Mouse (Mus musculus): ENCODE data around the gene Ttc28. TPM values are rescaled to one million over a fixed set of nuclear protein-coding genes. Genes with fewer than 3 reads are reported as not detected.
A peak's percentile ranks its signal among the peaks of the same experiment; 100 is the strongest.

Ttc28 gene
- polyA plus RNA-seq, 1 experiment from 2014 or later = 13.5 TPM

DNA sequence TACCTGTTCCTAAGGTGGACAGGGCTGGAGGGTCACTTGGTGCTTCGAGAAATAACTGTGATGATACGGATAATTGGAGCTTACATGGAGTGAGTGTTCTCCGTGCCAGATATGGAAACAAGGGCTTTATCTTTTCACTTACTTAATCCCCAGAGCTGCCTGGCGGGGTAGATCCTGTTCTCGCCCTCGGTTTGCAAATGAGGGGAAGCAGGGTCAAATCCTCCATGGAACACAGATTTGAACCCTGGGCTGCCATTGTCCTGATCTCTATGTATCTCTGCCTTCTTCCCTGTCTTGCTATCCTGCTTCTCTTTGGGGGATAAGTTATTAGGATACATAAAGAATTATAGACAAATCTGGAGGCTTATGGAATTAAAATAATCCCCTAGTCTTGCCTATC, 257.7 kb downstream of the Ttc28 start:
- Histone ChIP-seq H3K27ac (ENCODE audit: low read depth, low read length) (no peak overlapping the region), H3K9me3 (ENCODE audit: control insufficient read depth, low read length) (no peaks in the 10 kb centered on the region), H3K27me3 (ENCODE audit: control insufficient read depth, insufficient read depth, low read length) (no peaks in the 10 kb centered on the region), H3K4me3 (ENCODE audit: low read depth, low read length) (no peak overlapping the region), H3K4me1 (ENCODE audit: control insufficient read depth, insufficient read depth, low read length) (peaks cover 38% of the 10 kb centered on the region), H3K36me3 (ENCODE audit: control insufficient read depth, insufficient read depth, low read length) (no peaks in the 10 kb centered on the region), H3K9ac (ENCODE audit: low read length) (no peak overlapping the region), H3K4me2 (no peak overlapping the region)
- 0 out of 2 replicates have a peak, but pooled peaks have one; percentile 31 for ATAC-seq (ENCODE audit: low FRiP score)
- whole genome bisulfite sequencing = 17% methylated on average over 6 of the region's 6 CpGs
- peak; percentile 84 for DNase-seq (ENCODE audit: low spot score, missing footprints)

DNA sequence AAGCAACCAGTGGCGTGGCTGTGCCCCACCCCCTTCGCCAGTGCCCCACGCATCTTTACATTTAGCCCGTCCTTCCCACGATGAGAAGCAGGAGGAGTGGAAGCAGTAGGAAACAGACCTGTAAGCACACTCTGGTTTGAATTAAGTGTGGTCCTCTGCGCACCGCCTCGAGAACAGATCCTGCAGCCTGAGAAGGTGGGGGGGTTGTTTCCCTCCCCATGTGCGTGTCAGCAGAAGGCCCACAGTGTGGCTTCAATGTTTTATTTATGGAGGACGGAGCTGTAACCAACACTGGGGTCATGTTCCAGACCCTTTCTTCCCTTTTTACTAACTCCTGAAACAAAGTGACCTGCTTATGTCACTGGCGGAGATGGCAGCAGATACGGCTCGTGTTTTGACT, 258.1 kb downstream of the Ttc28 start:
- Histone ChIP-seq H3K27me3 (ENCODE audit: control insufficient read depth, insufficient read depth, low read length) (no peaks in the 10 kb centered on the region), H3K4me2 (no peak overlapping the region), H3K36me3 (ENCODE audit: control insufficient read depth, insufficient read depth, low read length) (no peaks in the 10 kb centered on the region), H3K4me1 (ENCODE audit: control insufficient read depth, insufficient read depth, low read length) (peaks cover 38% of the 10 kb centered on the region), H3K9me3 (ENCODE audit: control insufficient read depth, low read length) (no peaks in the 10 kb centered on the region), H3K9ac (ENCODE audit: low read length) (no peak overlapping the region), H3K4me3 (ENCODE audit: low read depth, low read length) (no peak overlapping the region), H3K27ac (ENCODE audit: low read depth, low read length) (no peak overlapping the region)
- 43% methylated on average over 13 of the region's 13 CpGs for WGBS
- no peak for DNase-seq (ENCODE audit: low spot score, missing footprints)
- 0 out of 2 replicates have a peak, but pooled peaks have one; percentile 16 for ATAC-seq (ENCODE audit: low FRiP score)

DNA sequence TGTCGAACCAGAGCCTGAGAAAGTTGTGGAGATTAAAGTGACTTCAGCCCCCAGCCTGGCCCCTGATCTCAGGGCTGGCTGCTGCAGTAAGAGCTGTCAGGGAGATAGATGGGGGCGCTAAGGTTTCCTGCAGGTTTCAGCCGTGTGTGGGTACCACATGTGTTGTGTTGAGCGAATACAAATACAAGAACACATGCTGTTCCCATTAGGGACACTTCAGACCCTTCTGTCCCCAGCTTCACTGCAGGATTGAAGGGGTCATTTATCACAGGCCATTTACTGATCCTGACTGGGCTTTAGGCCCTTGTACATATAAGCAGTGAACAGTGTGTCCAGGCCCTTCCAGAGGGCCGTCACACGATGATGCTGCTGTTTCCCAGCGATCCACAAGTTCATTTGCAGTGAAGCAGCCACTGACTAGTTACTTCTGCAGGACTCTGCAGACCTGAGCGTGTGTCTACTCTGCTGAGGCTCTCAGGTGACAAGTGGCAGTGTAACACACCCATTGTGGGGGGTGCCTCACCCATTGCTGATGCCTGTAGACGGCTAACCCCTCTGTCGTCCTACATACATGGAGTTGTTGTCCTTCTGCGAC, 258.7 kb downstream of the Ttc28 start:
- no peak overlapping the region for H3K4me2 ChIP-seq
- no peak overlapping the region for H3K4me3 ChIP-seq (ENCODE audit: low read depth, low read length)
- H3K27ac ChIP-seq (ENCODE audit: low read depth, low read length) = no peak overlapping the region
- no peaks in the 10 kb centered on the region for H3K36me3 ChIP-seq (ENCODE audit: control insufficient read depth, insufficient read depth, low read length)
- ATAC-seq (ENCODE audit: low FRiP score) (no peak; the same call in 1 of the 2 replicates), DNase-seq (ENCODE audit: low spot score, missing footprints) (peak; percentile 82)
- WGBS = 53% methylated on average over 11 of the region's 11 CpGs
- no peaks in the 10 kb centered on the region for H3K27me3 ChIP-seq (ENCODE audit: control insufficient read depth, insufficient read depth, low read length)
- H3K9ac ChIP-seq (ENCODE audit: low read length) = no peak overlapping the region
- peaks cover 38% of the 10 kb centered on the region for H3K4me1 ChIP-seq (ENCODE audit: control insufficient read depth, insufficient read depth, low read length)
- H3K9me3 ChIP-seq (ENCODE audit: control insufficient read depth, low read length) = no peaks in the 10 kb centered on the region

DNA sequence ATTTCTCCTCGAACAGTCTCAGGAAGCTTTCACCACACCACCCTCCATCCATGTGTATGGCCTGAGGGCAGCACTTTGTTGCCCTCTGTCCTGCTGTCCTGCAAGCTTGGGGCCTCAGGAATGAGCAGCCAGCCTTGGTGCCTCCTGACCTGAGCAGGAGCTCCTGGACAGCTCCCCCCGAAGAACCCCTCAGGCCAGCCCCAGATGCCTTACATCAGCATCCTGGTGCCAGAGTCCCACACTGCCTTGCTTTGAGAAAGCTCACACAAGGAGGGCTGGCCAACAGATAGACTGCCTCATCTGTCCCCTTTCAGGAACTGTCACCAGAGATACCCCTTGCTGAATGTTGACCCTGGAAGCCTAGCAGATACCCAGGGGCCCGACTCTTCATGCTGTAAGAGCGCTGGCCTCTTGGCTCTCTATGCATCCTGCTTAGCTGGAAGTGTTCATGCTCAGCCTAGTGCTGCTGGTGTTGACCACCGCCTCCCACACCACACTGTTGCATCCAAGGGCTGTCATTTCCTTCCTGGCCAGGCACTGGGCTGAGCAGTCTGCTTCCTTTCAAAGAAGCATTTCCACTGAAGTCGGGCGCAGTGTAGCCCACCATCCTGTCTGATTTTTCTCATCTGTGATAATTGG, 259.4 kb downstream of the Ttc28 start:
- 72% methylated on average over 7 of the region's 7 CpGs for WGBS
- no peaks in the 10 kb centered on the region for H3K9me3 ChIP-seq (ENCODE audit: control insufficient read depth, low read length)
- H3K36me3 ChIP-seq (ENCODE audit: control insufficient read depth, insufficient read depth, low read length) = no peaks in the 10 kb centered on the region
- peaks cover 38% of the 10 kb centered on the region for H3K4me1 ChIP-seq (ENCODE audit: control insufficient read depth, insufficient read depth, low read length)
- no peaks in the 10 kb centered on the region for H3K27me3 ChIP-seq (ENCODE audit: control insufficient read depth, insufficient read depth, low read length)
- ATAC-seq (ENCODE audit: low FRiP score) = no peak
- H3K4me2 ChIP-seq = no peak overlapping the region
- DNase-seq (ENCODE audit: low spot score, missing footprints) = no peak
- H3K27ac ChIP-seq (ENCODE audit: low read depth, low read length) = no peak overlapping the region
- no peak overlapping the region for H3K4me3 ChIP-seq (ENCODE audit: low read depth, low read length)
- H3K9ac ChIP-seq (ENCODE audit: low read length) = no peak overlapping the region

DNA sequence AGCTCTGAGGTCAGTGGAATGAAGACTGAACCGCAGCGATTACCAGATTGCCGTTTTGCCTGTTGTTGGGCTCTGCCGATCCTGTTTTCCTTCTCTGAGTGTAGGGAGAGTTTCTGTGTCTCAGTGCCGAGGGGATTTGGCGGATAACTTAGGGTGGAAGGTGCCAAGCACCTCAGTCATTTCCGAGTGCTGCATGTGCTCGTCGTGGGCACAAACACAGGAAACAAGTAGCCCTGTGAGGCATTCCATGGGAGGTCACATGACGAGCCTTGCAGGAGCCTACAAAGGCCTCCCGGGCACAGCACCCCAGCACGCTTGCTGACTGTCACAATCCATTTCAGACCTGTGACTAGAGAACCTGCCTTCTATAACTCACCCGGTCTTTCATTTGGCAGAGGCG, 260.0 kb downstream of the Ttc28 start:
- H3K4me3 ChIP-seq (ENCODE audit: low read depth, low read length) = no peak overlapping the region

DNA sequence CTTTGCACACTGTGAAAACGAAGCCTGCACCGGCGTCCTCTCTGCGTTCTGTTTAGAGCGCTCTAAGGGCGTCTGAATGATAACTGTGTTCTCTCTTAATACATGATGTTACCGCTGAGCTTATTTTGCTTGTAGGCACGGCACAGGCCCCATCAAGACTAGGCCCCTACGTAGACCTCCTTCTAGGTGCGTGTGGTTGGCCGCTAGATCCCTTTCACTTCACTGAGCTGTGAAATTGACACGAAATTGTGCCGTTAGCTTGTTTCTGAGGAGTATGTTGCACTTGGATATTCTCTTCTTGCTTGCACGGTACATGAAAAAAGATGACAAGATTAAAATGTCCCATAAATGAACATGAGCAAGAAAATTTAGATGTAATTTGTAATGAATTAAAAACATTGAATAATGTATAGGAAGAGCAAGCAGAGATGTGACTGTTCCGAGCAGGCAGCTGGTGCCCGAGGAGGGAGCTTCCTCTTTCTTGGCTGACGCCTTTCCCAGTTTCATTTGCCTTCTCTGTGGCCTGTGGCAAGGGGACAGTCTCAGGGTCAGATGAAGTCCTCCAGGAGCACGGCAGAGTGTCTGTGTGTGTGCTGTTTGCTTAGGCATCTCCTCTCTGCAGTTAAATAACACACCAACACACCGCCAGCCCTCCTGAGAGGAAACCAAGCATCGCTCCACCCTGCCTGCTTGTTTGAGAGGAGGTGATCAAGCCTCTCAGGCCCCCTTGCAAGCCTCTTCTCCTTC, 261.7 kb downstream of the Ttc28 start:
- 0 out of 2 replicates have a peak overlapping the region, but pooled peaks have one; percentile 3 for H3K27ac ChIP-seq (ENCODE audit: low read depth, low read length)
- no peak overlapping the region for H3K9ac ChIP-seq (ENCODE audit: low read length)
- no peak overlapping the region for H3K4me2 ChIP-seq
- 74% methylated on average over 20 of the region's 20 CpGs for WGBS
- DNase-seq (ENCODE audit: low spot score, missing footprints) (no peak), ATAC-seq (ENCODE audit: low FRiP score) (no peak)
- H3K4me1 ChIP-seq (ENCODE audit: control insufficient read depth, insufficient read depth, low read length) = peaks cover 36% of the 10 kb centered on the region
- no peaks in the 10 kb centered on the region for H3K9me3 ChIP-seq (ENCODE audit: control insufficient read depth, low read length)
- H3K4me3 ChIP-seq (ENCODE audit: low read depth, low read length) = no peak overlapping the region
- H3K27me3 ChIP-seq (ENCODE audit: control insufficient read depth, insufficient read depth, low read length) = no peaks in the 10 kb centered on the region
- no peaks in the 10 kb centered on the region for H3K36me3 ChIP-seq (ENCODE audit: control insufficient read depth, insufficient read depth, low read length)

More for the DNA sequence above, 260.0 kb downstream of the Ttc28 start:
- Histone ChIP-seq H3K9ac (ENCODE audit: low read length) (no peak overlapping the region), H3K9me3 (ENCODE audit: control insufficient read depth, low read length) (no peaks in the 10 kb centered on the region), H3K27me3 (ENCODE audit: control insufficient read depth, insufficient read depth, low read length) (no peaks in the 10 kb centered on the region), H3K4me2 (no peak overlapping the region), H3K27ac (ENCODE audit: low read depth, low read length) (no peak overlapping the region), H3K4me1 (ENCODE audit: control insufficient read depth, insufficient read depth, low read length) (peaks cover 38% of the 10 kb centered on the region), H3K36me3 (ENCODE audit: control insufficient read depth, insufficient read depth, low read length) (no peaks in the 10 kb centered on the region)
- 73% methylated on average over 14 of the region's 14 CpGs for WGBS
- ATAC-seq (ENCODE audit: low FRiP score) (no peak), DNase-seq (ENCODE audit: low spot score, missing footprints) (no peak)

DNA sequence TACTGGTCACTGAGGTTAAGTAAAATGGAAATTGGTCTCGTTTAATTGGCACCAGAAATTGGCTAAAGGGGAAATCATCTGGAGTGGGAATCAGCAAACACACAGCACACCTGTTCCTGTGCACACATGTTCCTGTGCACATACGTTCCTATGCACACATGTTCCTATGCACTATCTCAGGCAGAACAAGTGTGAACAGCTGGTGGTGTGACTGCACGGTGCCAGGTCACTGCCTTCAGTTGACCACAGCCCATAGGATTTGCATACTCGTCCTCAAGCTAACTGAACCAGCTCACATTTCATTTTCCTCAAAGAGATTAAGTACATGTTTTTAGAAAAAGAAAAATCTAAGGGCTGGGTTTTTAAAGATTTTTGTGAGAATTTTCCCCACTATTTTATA, 263.2 kb downstream of the Ttc28 start:
- peaks cover 21% of the 10 kb centered on the region for H3K4me1 ChIP-seq (ENCODE audit: control insufficient read depth, insufficient read depth, low read length)
- 78% methylated on average over 4 of the region's 4 CpGs for WGBS
- DNase-seq (ENCODE audit: low spot score, missing footprints) (no peak), ATAC-seq (ENCODE audit: low FRiP score) (no peak)
- no peak overlapping the region for H3K4me3 ChIP-seq (ENCODE audit: low read depth, low read length)
- no peak overlapping the region for H3K4me2 ChIP-seq
- H3K9ac ChIP-seq (ENCODE audit: low read length) = no peak overlapping the region
- H3K27ac ChIP-seq (ENCODE audit: low read depth, low read length) = no peak overlapping the region
- H3K9me3 ChIP-seq (ENCODE audit: control insufficient read depth, low read length) = no peaks in the 10 kb centered on the region
- H3K36me3 ChIP-seq (ENCODE audit: control insufficient read depth, insufficient read depth, low read length) = no peaks in the 10 kb centered on the region
- no peaks in the 10 kb centered on the region for H3K27me3 ChIP-seq (ENCODE audit: control insufficient read depth, insufficient read depth, low read length)

DNA sequence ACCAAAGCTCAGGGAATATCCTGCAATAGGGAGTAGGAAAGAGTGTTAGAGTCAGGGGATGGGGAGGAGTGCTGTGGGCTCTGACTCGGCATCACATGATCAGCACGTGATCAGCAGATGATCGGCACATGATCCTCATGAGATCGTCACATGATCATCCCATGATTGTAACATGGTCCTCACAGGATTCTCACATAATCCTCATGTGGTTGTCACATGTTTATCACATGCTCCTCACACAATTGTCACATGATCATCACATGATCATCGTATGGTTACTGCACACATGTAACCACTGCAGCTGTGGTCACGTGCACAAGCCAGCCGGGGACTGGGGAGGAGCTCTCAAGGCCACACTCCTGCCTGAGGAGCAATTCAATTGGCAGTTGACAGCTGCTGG, 264.8 kb downstream of the Ttc28 start:
- DNase-seq (ENCODE audit: low spot score, missing footprints) (no peak), ATAC-seq (ENCODE audit: low FRiP score) (no peak)
- Histone ChIP-seq H3K4me2 (no peak overlapping the region), H3K9me3 (ENCODE audit: control insufficient read depth, low read length) (no peaks in the 10 kb centered on the region), H3K9ac (ENCODE audit: low read length) (no peak overlapping the region), H3K4me1 (ENCODE audit: control insufficient read depth, insufficient read depth, low read length) (peaks cover 11% of the 10 kb centered on the region), H3K4me3 (ENCODE audit: low read depth, low read length) (no peak overlapping the region), H3K27ac (ENCODE audit: low read depth, low read length) (no peak overlapping the region), H3K27me3 (ENCODE audit: control insufficient read depth, insufficient read depth, low read length) (no peaks in the 10 kb centered on the region), H3K36me3 (ENCODE audit: control insufficient read depth, insufficient read depth, low read length) (no peaks in the 10 kb centered on the region)
- WGBS = 91% methylated on average over 7 of the region's 7 CpGs

DNA sequence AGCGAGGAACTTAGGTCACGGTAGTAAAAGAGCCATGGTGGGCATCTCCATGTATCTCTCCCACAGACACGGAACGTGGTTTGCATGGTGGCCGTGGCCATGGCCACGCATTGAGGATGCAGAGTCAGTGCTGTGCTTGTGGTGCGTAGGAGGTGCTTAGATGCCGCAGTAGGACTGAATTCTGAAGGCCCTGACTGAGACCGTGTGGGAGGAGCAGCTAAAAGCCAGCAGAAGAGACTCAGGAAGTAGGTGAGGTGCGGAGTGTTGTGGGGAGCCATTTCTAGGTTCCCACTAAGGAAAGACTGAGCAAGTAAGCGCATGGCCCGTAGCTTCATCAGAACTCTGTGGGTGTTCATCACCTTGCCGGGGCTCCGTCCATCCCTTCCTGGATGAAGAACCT, 271.0 kb downstream of the Ttc28 start:
- Histone ChIP-seq H3K9me3 (ENCODE audit: control insufficient read depth, low read length) (no peaks in the 10 kb centered on the region), H3K27me3 (ENCODE audit: control insufficient read depth, insufficient read depth, low read length) (no peaks in the 10 kb centered on the region), H3K4me2 (no peak overlapping the region), H3K27ac (ENCODE audit: low read depth, low read length) (no peak overlapping the region), H3K36me3 (ENCODE audit: control insufficient read depth, insufficient read depth, low read length) (no peaks in the 10 kb centered on the region), H3K4me3 (ENCODE audit: low read depth, low read length) (no peak overlapping the region), H3K4me1 (ENCODE audit: control insufficient read depth, insufficient read depth, low read length) (peaks cover 22% of the 10 kb centered on the region), H3K9ac (ENCODE audit: low read length) (no peak overlapping the region)
- DNase-seq (ENCODE audit: low spot score, missing footprints) (no peak), ATAC-seq (ENCODE audit: low FRiP score) (no peak)
- WGBS = 95% methylated on average over 14 of the region's 14 CpGs

Data from midbrain, embryonic 11.5 days (tissue).